10 mouse cellular contexts compared by ENCODE assay signal in the genomic region with DNA sequence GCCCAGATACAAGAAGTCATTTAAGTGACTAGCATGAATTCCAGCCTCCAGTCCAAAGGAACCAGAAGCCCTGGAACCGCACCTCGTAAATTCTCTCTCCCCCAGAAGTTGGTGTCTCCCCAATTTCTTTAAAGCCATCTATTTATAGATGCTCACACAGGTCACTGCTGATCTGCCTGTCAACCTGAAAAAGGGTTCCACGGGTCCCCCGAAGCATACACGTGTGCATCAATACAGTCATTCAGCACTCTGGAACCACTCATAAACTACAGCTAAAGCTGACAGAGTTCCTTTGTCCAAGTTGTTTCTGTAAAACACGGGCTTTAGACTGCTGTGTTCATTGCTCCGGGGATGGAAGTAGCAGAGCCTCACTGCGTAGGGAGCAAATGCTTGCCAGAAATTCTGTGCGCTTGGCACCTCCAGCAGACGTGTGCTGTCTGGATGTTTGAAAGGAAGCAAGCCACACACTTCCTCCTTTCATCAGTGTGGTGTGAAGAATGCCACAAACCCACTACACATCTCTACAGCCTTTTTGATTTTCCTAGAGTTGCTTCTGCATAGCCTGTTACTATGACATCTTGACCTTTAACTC.
DNase-seq lines count a peak whose midpoint lies in the region; ATAC-seq and TF ChIP-seq lines count a peak whose summit lies in the region.
"Had no signal": no experiment of that assay in that cellular context is flagged by ENCODE, and none has a peak within 500 bp of the region (broad histone marks: within the 10 kb centered on the region; RNA-seq: fewer than 3 reads in every experiment).

No protein-coding gene starts in this region.

- peaks cover 11% of the 10 kb centered on the region for H3K4me1 ChIP-seq in heart, embryonic 16.5 days (ENCODE audit: control insufficient read depth, insufficient read depth, low read length)
- H3K4me1 ChIP-seq in embryonic facial prominence, embryonic 14.5 days (ENCODE audit: control insufficient read depth, insufficient read depth, low read length), result no peaks in the 10 kb centered on the region
- H3K4me1 ChIP-seq in intestine, embryonic 15.5 days (replicated peaks), result no peaks in the 10 kb centered on the region
- H3K4me1 ChIP-seq: liver, embryonic 15.5 days had no signal

- H3K9me3 ChIP-seq in heart, embryonic 16.5 days (replicated peaks; ENCODE audit: control insufficient read depth, low read length), result no peaks in the 10 kb centered on the region
- no peaks in the 10 kb centered on the region for H3K9me3 ChIP-seq in embryonic facial prominence, embryonic 14.5 days (ENCODE audit: control insufficient read depth, low read length)
- no peaks in the 10 kb centered on the region for H3K9me3 ChIP-seq in intestine, embryonic 15.5 days
- H3K9me3 ChIP-seq: hindbrain, embryonic 10.5 days; liver, embryonic 15.5 days; midbrain, embryonic 10.5 days had no signal

- peak; percentile 60; the same call in 1 of the 2 replicates for ATAC-seq in heart, embryonic 16.5 days (replicated peaks; ENCODE audit: extremely low read depth, insufficient read depth, low FRiP score)
- peak; percentile 33; the same call in 1 of the 2 replicates for ATAC-seq in embryonic facial prominence, embryonic 14.5 days (ENCODE audit: low read depth)
- ATAC-seq in intestine, embryonic 15.5 days, result no peak

- TF ChIP-seq CTCF in brain, embryonic 14.5 days (IDR thresholded peaks at IDR 0.05; ENCODE audit: borderline replicate concordance, extremely low read depth, insufficient read depth, insufficient read length), result no peak

- H3K4me2 ChIP-seq in heart, embryonic 16.5 days (ENCODE audit: low read depth, low read length), result peak overlapping the region; percentile 36; the same call in 1 of the 2 replicates
- no peak overlapping the region for H3K4me2 ChIP-seq in embryonic facial prominence, embryonic 14.5 days (ENCODE audit: low read depth, low read length)
- no peak overlapping the region for H3K4me2 ChIP-seq in intestine, embryonic 15.5 days (replicated peaks)
- H3K4me2 ChIP-seq: liver, embryonic 15.5 days had no signal

- TF ChIP-seq POLR2A in brain, embryonic 14.5 days (IDR thresholded peaks at IDR 0.05; ENCODE audit: borderline replicate concordance, extremely low read depth, insufficient read depth, insufficient read length, poor library complexity, severe bottlenecking), result no peak

- no peak overlapping the region for H3K27ac ChIP-seq in heart, embryonic 16.5 days (ENCODE audit: low read length)
- H3K27ac ChIP-seq in embryonic facial prominence, embryonic 14.5 days (replicated peaks; ENCODE audit: low read depth, low read length), result 0 out of 2 replicates have a peak overlapping the region, but pooled peaks have one; percentile 55
- no peak overlapping the region for H3K27ac ChIP-seq in intestine, embryonic 15.5 days
- H3K27ac ChIP-seq: hindbrain, embryonic 10.5 days; liver, embryonic 15.5 days; midbrain, embryonic 10.5 days had no signal

- H3K4me3 ChIP-seq in heart, embryonic 16.5 days (ENCODE audit: low read length), result no peak overlapping the region
- no peak overlapping the region for H3K4me3 ChIP-seq in embryonic facial prominence, embryonic 14.5 days (ENCODE audit: low read depth, low read length)
- no peak overlapping the region for H3K4me3 ChIP-seq in intestine, embryonic 15.5 days (replicated peaks)
- H3K4me3 ChIP-seq: hindbrain, embryonic 10.5 days; liver, embryonic 15.5 days; midbrain, embryonic 10.5 days had no signal

- no peak for DNase-seq in heart, adult 18-20 months
- DNase-seq in brain, adult 2 months (ENCODE audit: low read depth, low spot score), result peak; percentile 91
- DNase-seq in brain, embryonic 14.5 days (ENCODE audit: low read depth), result peak; percentile 66
- DNase-seq in embryonic facial prominence, embryonic 14.5 days (ENCODE audit: low spot score), result peak; percentile 54
- no peak for DNase-seq in kidney, adult 18-20 months

- WGBS in heart, embryonic 16.5 days, result 32% methylated on average over 10 of the region's 10 CpGs
- WGBS in embryonic facial prominence, embryonic 14.5 days, result 61% methylated on average over 10 of the region's 10 CpGs
- 65% methylated on average over 10 of the region's 10 CpGs for WGBS in intestine, embryonic 15.5 days

- H3K27me3 ChIP-seq in heart, embryonic 16.5 days (ENCODE audit: control insufficient read depth, insufficient read depth, low read length), result no peaks in the 10 kb centered on the region
- H3K27me3 ChIP-seq in embryonic facial prominence, embryonic 14.5 days (replicated peaks; ENCODE audit: control insufficient read depth, insufficient read depth, low read length), result no peaks in the 10 kb centered on the region
- H3K27me3 ChIP-seq in intestine, embryonic 15.5 days (replicated peaks), result no peaks in the 10 kb centered on the region
- H3K27me3 ChIP-seq: liver, embryonic 15.5 days had no signal

- no peak overlapping the region for H3K9ac ChIP-seq in heart, embryonic 16.5 days (ENCODE audit: low read length)
- no peak overlapping the region for H3K9ac ChIP-seq in embryonic facial prominence, embryonic 14.5 days (ENCODE audit: low read depth, low read length)
- H3K9ac ChIP-seq in intestine, embryonic 15.5 days, result no peak overlapping the region
- H3K9ac ChIP-seq: liver, embryonic 15.5 days had no signal

- no peaks in the 10 kb centered on the region for H3K36me3 ChIP-seq in heart, embryonic 16.5 days (ENCODE audit: control insufficient read depth, insufficient read depth)
- peaks cover 28% of the 10 kb centered on the region for H3K36me3 ChIP-seq in embryonic facial prominence, embryonic 14.5 days (ENCODE audit: control insufficient read depth, insufficient read depth, low read length)
- H3K36me3 ChIP-seq in intestine, embryonic 15.5 days, result no peaks in the 10 kb centered on the region
- H3K36me3 ChIP-seq: liver, embryonic 15.5 days had no signal

Comparison
In these comparisons a context has a peak if more than half of its experiments do, and no peak if none do; other contexts are left out.
1. DNase-seq: peak in brain, adult 2 months (single experiment), brain, embryonic 14.5 days (single experiment) and embryonic facial prominence, embryonic 14.5 days (single experiment); none in heart, adult 18-20 months (0 of 2) and kidney, adult 18-20 months (single experiment).